Mouse (Mus musculus) embryonic stem cell, embryonic (primary cell): ENCODE data around the gene Ankdd1a.

Experiments
- CTCF ChIA-PET, 4 experiments: fragments of 300-600 bp in 2 of 4; fragments of 350-600 bp in 2 of 4; sonication (Branson Sonifier 250); formaldehyde crosslinking; loops; one replicate each; lab custom pipeline; 2022; ENCODE audit warnings: inconsistent platforms in 2 of 4; lab: Charles Lee
- POLR2A ChIA-PET, 4 experiments: fragments of 300-600 bp in 2 of 4; fragments of 350-600 bp in 2 of 4; sonication (Branson Sonifier 250); formaldehyde crosslinking; loops; one replicate each; lab custom pipeline; 2022; ENCODE audit warnings: antibody characterized with exemption in 4 of 4, inconsistent platforms in 1 of 4; lab: Charles Lee

Ankdd1a gene

DNA sequence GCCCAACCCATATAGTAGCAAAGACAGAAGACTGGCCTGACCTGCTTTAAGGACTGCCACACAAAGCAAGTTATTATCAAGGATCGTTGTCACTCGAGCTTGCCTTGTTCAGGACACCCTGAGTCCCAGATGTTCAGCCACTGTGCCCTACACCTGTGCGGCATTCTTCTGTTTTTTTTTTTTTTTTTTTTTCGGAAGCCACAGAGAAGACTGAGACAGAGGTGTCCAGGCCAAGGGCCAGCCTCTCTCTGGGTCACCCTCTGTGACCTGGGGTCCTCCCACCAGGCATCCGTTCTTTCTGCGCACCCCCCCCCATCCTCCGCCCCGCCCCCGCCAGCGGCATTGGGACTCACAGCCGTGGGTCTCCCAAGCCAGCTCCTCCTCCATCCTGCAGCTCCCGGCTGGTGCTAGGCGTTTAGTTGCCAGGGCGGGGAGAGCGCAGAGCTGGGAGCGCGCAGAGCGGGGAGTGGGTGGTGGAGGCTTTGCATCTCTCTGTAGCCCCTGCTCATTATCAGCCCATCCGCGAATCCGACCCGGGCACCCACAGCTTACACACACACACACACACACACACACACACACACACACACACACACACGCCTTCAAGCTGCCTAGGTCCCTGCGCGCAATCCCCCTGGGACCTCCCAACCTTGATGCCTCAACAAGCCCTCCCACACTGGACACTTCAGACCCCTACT is at the start of gene Ankdd1a:
Ankdd1a (minus strand) TSS at position 387 of the 698 bp plus-strand sequence.
- CTCF ChIA-PET, result interaction anchor here in 3 of 4 experiments (0.6 to 3.3 kb wide), 11 partner anchors 8 to 639 kb away, joined by 3 to 14 read pairs (median 4); partner anchors contain the start of genes Mtfmt (in 1 of the 3) and Plekho2 (in 1 of the 3)
- POLR2A ChIA-PET, result interaction anchor here in 3 of 4 experiments (0.5 to 2.0 kb wide), 19 partner anchors 12 to 1483 kb away, joined by 3 to 9 read pairs (median 4); partner anchors contain the start of genes Plekho2 (in 1 of the 3) and Spg21 (in 1 of the 3)

GRCm38 (mm10) chr9:65569491-65569971 is 49.5 kb upstream of the Ankdd1a start:
- ChIA-PET CTCF (interaction anchor here in 1 of 4 experiments (0.5 kb wide), 1 partner anchor 270 kb away, joined by 3 read pairs; no protein-coding TSS in a partner anchor), POLR2A (interaction anchor here (0.5 to 1.8 kb wide), 4 partner anchors 10 to 233 kb away, joined by 4 to 6 read pairs (median 4); partner anchors contain the start of gene Plekho2 (in 1 of the 4))

GRCm38 (mm10) chr9:65568787-65569186 is 48.8 kb upstream of the Ankdd1a start:
- POLR2A ChIA-PET, result interaction anchor here in 2 of 4 experiments (1.7 to 1.8 kb wide), 2 partner anchors 8 to 11 kb away, joined by 5 to 6 read pairs; partner anchors contain the start of gene Plekho2 (in 1 of the 2)
- CTCF ChIA-PET, result no interaction called here

DNA sequence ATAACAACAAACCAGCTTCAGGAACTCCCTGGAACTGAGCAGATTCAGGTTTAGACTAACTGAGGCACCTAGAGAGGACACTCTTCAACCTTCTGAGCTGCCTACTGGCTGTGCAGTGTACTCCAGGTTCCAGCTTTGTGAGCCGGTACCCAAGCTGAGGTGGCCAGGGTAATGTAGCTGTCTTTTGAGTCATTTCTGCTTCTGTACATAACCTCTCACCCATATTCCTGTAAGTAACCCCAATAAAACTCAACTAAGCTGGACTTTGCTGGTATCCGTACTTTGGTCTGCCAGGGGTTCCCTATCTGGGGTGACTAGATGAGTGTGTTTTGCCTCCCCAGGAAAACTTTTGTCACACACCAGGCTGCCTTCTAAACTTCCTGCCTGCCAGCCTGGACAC is 44.7 kb upstream of the Ankdd1a start:
- CTCF ChIA-PET, result interaction anchor here in 2 of 4 experiments (0.6 to 1.4 kb wide), 2 partner anchors 63 to 291 kb away, joined by 3 to 5 read pairs; no protein-coding TSS in a partner anchor
- POLR2A ChIA-PET, result interaction anchor here in 3 of 4 experiments (0.6 to 2.9 kb wide), 4 partner anchors 15 to 251 kb away, joined by 3 to 9 read pairs (median 4); partner anchors contain the start of gene Plekho2 (in 1 of the 3)

DNA sequence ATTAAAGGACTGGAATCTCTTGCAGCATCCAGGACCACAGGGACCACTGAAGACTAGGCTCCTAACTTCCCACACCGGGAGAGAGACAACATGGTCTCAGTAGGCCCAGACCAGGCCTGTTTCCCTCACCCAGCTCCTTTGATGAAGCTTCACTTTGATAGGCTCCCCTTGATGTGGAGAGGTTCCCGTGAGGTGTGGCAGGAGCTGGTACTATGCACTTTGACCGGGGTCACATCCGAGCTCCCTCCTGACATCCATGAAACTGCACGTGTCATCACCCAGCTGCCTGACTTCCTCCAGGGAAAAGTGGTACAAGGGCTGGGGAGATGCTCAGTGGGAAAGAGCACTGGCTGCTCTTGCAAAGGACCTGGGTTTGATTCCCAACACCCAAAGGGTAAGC is 43.1 kb upstream of the Ankdd1a start:
- ChIA-PET CTCF (interaction anchor here in 1 of 4 experiments (1.0 to 1.2 kb wide), 2 partner anchors 12 to 39 kb away, joined by 3 read pairs; no protein-coding TSS in a partner anchor), POLR2A (interaction anchor here in 3 of 4 experiments (0.6 to 2.9 kb wide), 8 partner anchors 8 to 128 kb away, joined by 3 to 9 read pairs (median 4); partner anchors contain the start of genes Mtfmt (in 1 of the 3) and Plekho2 (in 1 of the 3))

- ChIA-PET POLR2A (interaction anchor here in 2 of 4 experiments (0.7 to 2.0 kb wide), 5 partner anchors 9 to 127 kb away, joined by 3 to 8 read pairs (median 3); partner anchors contain the start of gene Mtfmt (in 1 of the 2)), CTCF (interaction anchor here in 1 of 4 experiments (1.2 kb wide), 1 partner anchor 38 kb away, joined by 3 read pairs; no protein-coding TSS in a partner anchor)
Observed at GRCm38 (mm10) chr9:65562081-65562506, 42.1 kb upstream of the Ankdd1a start.

GRCm38 (mm10) chr9:65561016-65561415 is 41.0 kb upstream of the Ankdd1a start:
- POLR2A ChIA-PET, result interaction anchor here in 2 of 4 experiments (0.5 to 0.6 kb wide), 2 partner anchors 11 to 267 kb away, joined by 3 to 6 read pairs; partner anchors contain the start of gene Zfp609 (in 1 of the 2)

GRCm38 (mm10) chr9:65558806-65559205 is 38.8 kb upstream of the Ankdd1a start:
- POLR2A ChIA-PET, result interaction anchor here in 2 of 4 experiments (0.9 to 1.0 kb wide), 2 partner anchors 12 to 29 kb away, joined by 3 to 4 read pairs; no protein-coding TSS in a partner anchor
- CTCF ChIA-PET, result interaction anchor here in 1 of 4 experiments (0.6 kb wide), 1 partner anchor 372 kb away, joined by 3 read pairs; no protein-coding TSS in a partner anchor

More at GRCm38 (mm10) chr9:65561016-65561415, 41.0 kb upstream of the Ankdd1a start:
- CTCF ChIA-PET, result no interaction called here

DNA sequence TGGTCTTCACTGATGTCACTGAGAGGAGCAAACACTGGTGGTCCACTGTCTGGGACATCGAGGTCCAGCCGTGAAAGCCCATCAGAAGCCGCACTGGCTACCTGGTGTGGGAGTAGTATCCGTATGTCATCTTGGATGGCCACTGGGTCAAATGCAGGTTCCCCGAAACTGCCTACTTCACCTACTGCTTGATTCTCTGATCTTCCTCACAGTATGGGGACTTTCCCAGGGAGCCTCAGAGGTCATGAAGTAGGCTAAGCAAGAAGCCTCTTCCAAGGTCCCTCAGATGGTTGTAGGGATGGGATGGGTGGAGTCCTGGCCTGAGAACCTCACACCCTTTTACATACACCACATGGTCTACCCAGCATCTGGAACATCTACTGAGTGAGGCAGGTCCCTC is 37.0 kb upstream of the Ankdd1a start:
- POLR2A ChIA-PET, result no interaction called here
- CTCF ChIA-PET, result interaction anchor here in 2 of 4 experiments (0.5 to 1.3 kb wide), 2 partner anchors 23 to 440 kb away, joined by 3 to 4 read pairs; partner anchors contain the start of gene Plekho2 (in 1 of the 2)

DNA sequence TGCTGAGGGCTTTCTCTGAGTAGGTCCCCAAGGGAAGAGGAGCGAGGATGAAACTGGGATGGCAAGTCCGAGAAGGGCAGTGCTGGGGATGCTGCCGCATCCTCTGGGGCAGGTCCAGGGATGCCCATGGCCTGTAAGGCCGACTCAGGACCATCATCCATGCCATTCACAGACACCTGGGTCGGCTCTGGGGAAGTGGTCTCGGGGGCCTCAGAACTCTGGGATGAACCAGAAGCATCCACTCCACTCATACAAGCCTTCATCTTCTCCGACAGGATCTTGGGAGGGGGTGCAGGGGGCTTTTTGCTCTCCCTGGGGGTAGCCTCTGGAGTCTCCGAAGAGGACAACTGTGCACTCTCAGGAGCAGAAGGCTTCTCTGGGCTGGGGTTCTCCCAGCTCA is 36.4 kb upstream of the Ankdd1a start:
- POLR2A ChIA-PET, result interaction anchor here in 1 of 4 experiments (1.7 kb wide), 1 partner anchor 10 kb away, joined by 9 read pairs; no protein-coding TSS in a partner anchor

GRCm38 (mm10) chr9:65555621-65556020 is 35.6 kb upstream of the Ankdd1a start:
- POLR2A ChIA-PET, result interaction anchor here in 2 of 4 experiments (0.7 to 1.7 kb wide), 3 partner anchors 8 to 78 kb away, joined by 3 to 9 read pairs (median 4); no protein-coding TSS in a partner anchor

More for the DNA sequence above, 36.4 kb upstream of the Ankdd1a start:
- CTCF ChIA-PET, result no interaction called here

GRCm38 (mm10) chr9:65555001-65555405 is 35.0 kb upstream of the Ankdd1a start:
- CTCF ChIA-PET, result interaction anchor here in 1 of 4 experiments (0.5 kb wide), 1 partner anchor 53 kb away, joined by 7 read pairs; no protein-coding TSS in a partner anchor
- POLR2A ChIA-PET, result interaction anchor here in 2 of 4 experiments (0.7 to 1.7 kb wide), 3 partner anchors 9 to 78 kb away, joined by 3 to 9 read pairs (median 4); no protein-coding TSS in a partner anchor

More at GRCm38 (mm10) chr9:65555621-65556020, 35.6 kb upstream of the Ankdd1a start:
- CTCF ChIA-PET, result interaction anchor here in 1 of 4 experiments (0.6 kb wide), 1 partner anchor 13 kb away, joined by 4 read pairs; no protein-coding TSS in a partner anchor

- POLR2A ChIA-PET, result interaction anchor here in 2 of 4 experiments (0.6 to 1.2 kb wide), 6 partner anchors 10 to 275 kb away, joined by 3 to 5 read pairs (median 3); no protein-coding TSS in a partner anchor
- CTCF ChIA-PET, result interaction anchor here in 1 of 4 experiments (1.2 kb wide), 1 partner anchor 191 kb away, joined by 5 read pairs; no protein-coding TSS in a partner anchor
Observed at GRCm38 (mm10) chr9:65552711-65553110, 32.7 kb upstream of the Ankdd1a start.

GRCm38 (mm10) chr9:65552141-65552540 is 32.1 kb upstream of the Ankdd1a start:
- ChIA-PET CTCF (interaction anchor here in 1 of 4 experiments (1.2 kb wide), 1 partner anchor 191 kb away, joined by 5 read pairs; no protein-coding TSS in a partner anchor), POLR2A (interaction anchor here in 2 of 4 experiments (0.6 to 2.6 kb wide), 6 partner anchors 13 to 276 kb away, joined by 3 to 5 read pairs (median 4); no protein-coding TSS in a partner anchor)

GRCm38 (mm10) chr9:65551035-65551434 is 31.0 kb upstream of the Ankdd1a start:
- POLR2A ChIA-PET, result interaction anchor here in 2 of 4 experiments (0.9 to 2.6 kb wide), 5 partner anchors 11 to 30 kb away, joined by 3 to 5 read pairs (median 3); no protein-coding TSS in a partner anchor
- CTCF ChIA-PET, result interaction anchor here in 2 of 4 experiments (0.5 to 1.0 kb wide), 3 partner anchors 48 to 192 kb away, joined by 3 to 5 read pairs (median 4); no protein-coding TSS in a partner anchor

- ChIA-PET POLR2A (interaction anchor here in 3 of 4 experiments (0.6 to 2.6 kb wide), 13 partner anchors 10 to 1101 kb away, joined by 3 to 9 read pairs (median 3); partner anchors contain the start of gene Spg21 (in 1 of the 3)), CTCF (interaction anchor here in 1 of 4 experiments (0.6 to 1.0 kb wide), 2 partner anchors 48 to 55 kb away, joined by 3 to 5 read pairs; no protein-coding TSS in a partner anchor)
Observed at GRCm38 (mm10) chr9:65550079-65550831, 30.3 kb upstream of the Ankdd1a start.
